Mouse (Mus musculus) adrenal gland, adult (tissue): Measurements from ENCODE around the gene Optn.

Experiments
- DNase-seq, 2 experiments: peaks; one replicate each; pipeline ENCODE4 v3.0.0; 2022 to 2023; ENCODE audit warnings: low spot score in 1 of 2; ENCODE audit not compliant: inconsistent age in 2 of 2

The Optn gene

DNA sequence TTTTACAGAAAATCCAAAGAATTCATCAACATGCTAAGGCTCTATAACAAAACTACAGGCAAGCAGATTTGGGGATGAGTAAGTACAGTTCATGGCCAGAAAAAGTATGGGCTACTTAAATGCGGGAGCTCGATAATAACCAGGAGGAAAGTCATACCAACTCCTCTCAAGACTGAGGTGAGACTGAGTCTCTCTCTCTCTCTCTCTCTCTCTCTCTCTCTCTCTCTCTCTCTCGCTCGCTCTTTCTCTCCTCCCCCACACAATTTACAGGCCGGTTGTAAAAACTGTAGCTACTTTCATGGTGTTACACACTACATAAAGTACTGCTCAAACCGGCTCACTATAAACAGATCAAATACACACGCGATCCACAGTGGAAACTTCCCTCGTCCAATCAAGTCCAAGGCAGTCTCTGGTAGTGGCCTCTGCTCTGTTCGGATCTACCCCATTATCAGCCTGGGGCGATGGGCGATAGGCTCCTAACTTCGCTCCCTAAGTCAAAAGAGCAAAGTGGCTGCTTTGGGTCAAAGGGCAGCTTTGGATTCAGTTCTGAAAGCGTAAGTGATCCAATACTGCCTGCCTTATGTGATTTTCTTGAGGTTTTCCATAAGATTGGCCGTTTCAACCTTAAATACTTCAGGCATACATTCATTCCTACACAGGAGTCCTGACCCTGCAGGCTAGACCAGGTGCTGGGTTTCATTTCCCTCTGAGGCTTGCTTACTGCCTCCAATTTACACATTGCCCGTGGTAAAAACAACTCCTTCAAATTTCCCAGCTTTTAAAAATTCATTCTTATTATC lies 1.2 kb downstream of the Optn start:
- DNase-seq: peak in 1 of 2 experiments; percentile 65

DNA sequence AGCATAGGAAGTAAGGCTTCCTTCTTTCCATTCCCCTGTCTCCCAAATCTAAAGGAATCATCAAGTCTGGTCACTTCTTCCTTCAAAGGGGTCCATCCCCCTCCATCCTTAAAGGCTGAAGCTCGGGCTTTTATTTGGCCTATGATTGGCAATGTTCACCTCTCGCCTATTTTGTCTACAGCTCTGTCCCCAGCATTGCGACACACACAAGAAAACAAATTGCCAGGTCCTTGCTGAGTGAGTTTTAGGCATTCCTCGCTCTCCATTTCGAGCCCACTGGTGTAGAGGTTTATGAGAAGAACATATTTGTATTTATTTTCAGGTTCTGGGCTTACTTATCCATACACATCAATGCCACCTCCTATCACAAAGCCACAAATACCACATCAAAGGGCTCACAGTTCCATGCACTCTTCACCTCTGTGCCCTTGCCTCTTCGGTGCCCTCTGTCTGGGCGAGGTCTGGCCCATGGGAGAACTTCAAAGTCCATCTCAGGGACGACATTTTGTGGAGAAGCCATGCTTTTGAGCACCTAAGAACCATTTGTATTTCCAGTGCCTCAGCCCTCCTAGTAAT lies 2.6 kb downstream of the Optn start:
- DNase-seq: peak; percentile 54 to 71

DNA sequence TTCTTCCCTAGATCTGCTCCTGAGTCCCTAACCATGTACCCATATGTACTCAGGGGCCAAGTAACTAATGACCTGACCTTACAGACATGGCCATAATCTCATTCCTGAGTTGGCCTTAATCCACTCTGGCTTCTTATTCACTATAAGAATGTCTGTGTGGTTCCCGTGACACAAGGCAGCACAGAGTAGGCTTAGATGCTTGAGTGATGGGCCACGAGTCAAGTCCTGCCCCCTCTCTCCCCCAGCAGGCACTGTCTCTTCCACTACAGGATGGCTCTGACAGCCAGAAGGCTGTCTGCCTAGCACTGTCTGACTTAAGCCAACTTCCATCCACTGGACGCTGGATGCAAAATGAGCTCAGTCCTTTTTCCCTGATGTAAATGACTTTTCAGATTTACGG lies 3.9 kb downstream of the Optn start:
- DNase-seq: no peak

DNA sequence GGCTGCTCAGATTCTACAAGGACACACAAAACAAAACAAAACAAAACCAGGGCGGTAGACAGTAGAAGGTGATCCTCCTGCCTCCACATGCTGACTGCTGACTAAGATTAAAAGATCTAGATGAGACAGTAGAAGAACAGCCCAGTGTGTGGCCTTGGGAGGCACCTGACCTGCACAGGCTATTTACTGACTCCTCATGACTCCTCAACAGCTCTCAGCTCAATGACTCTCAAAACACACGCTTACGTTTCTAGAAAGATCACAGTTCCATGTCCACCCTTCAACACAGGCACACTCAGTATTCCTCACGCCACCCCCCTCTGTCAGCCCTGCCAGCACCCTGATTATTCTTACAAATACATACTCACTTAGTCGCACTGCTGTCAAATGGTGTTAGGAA lies 5.4 kb downstream of the Optn start:
- peak; percentile 49 to 62 for DNase-seq

DNA sequence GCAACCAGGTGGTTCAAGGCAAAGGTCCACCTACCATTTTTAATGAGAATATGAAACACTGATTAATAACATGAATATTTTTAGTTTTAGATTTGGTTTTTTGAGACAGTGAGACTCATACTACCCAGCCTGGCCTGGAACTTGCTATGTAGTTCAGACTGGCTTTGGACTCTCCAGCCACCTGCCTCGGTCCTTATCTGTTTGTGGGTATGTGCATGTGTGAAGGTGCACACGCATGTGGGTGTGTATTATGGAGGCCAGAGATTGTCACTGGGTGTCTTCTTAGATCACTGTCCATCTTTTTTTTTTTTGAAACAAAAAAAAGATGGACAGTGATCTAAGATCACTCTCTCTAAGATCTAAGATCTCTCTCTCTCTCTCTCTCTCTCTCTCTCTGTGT lies 13.3 kb downstream of the Optn start:
- DNase-seq: no peak

DNA sequence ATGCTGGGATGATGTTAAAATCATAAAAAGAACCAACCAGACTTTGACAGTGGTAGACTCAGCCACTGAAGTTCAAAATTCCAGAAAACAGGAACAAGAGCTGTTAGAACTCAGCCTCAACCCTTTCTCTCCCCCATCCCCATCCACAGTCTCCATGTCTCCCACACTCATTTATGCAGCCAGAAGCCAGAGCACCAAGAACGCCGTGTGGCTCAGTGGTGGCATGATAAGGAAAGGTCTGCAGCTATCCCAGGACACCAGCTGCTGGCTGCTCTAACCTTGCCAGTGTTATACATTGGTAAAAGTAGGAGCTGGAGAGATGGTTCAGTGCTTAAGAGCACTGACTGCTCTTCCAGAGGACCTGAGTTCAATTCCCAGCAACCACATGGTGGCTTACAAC lies 16.8 kb downstream of the Optn start:
- no peak for DNase-seq

DNA sequence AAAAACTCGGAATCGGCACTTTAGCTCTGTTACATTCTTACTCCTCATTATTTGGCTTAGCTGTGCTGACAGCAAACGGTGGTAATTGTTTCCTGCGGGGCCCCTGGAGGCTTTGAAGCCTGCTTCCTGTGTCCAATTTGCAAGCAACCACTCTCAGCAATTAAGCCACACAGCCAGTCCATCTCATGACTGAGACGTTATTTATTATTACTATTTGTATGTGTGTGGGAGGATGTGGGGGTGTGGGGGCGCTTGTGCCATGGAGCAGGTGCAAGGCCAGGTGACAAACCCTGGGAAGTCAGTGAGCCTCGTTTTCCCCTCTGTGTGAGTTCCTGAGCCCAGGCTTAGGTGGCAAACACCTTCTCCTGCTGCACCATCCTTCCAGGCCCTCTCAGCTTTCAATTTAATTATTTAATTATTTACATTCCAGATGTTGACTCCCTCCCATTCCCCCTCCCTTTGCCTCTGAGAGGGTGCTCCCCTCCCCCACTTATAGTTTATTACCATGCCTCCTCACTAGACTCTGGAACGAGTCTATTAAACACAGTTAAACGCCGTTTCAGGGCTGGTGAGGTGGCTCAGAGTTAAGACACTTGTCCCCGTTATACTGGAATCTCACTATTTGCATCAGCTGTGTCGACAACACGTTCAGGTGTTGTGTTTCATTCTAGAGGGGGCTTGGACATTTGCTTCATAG lies 18.4 kb downstream of the Optn start:
- no peak for DNase-seq

DNA sequence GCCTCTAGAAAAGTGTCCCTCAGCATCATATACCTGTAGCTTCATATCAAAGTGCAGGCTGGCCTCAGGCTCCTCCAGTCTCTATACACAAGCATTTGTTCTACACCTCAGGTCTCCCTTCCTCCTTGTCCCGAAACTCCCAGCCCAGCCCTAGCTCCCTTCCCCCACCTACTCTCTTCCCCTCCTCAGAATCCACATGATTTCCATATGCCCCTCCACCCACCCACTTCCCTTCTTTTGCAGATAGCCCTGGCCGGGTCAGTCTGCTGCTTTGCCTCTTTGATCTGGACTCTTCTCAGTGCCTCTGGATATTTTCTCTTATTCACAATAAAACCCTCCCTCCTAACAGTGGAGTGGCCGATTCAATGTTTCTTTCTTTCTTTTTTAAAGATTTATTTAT lies 19.5 kb downstream of the Optn start:
- no peak for DNase-seq

DNA sequence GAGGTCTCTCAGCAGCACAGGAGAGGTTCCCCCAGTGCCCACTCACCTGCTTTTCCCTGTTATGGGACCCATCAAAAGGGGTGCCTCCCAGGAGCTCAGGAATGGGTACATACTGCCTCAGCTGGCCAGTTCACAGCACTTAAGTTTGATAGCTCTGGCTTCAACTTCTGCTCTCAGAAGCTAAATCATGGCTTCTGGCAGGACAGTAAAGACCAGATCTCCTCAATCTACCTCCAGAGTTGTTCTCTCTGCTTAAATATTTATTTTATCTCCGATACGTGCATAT lies 20.4 kb downstream of the Optn start:
- DNase-seq: no peak

DNA sequence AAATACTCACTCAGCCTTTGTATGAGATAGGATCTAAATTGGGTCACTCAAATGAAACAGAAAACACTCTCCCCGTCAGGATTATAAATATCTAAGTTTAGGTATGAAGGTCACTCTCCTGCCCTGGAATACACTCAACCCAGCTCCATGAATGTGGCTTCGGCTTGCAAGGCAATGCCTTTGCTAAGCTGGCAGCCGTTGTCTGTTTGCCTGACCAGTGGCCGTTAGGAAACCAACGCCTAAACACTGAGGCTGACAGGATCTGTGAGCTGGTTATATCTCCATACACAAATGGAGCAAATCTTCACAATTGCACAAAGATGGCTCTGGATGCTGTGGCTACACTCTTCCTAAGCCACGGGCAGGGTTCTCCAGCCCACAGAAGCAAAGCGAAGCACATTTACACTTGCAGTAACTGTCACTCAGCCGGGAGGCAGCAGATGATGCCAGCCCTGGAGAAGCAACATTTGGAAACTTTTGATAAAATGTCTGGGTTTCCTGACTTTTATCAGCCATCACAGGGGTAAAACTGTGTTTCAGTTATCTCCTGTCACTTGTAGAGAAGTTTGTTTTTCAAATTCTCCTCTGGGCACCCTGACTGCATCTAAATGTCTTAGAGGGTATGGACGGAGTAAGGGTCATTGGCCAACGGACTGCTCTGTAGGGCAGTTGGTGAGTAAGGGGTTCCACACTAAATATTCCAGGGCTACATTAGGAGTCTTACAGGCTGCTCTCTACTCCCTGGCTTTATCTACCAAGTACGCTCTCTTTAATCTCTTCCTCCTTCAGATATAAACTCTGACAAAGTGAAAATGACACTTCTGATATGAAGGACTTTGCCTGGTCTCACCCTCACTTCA lies 21.0 kb downstream of the Optn start:
- DNase-seq: peak; percentile 50 to 74

DNA sequence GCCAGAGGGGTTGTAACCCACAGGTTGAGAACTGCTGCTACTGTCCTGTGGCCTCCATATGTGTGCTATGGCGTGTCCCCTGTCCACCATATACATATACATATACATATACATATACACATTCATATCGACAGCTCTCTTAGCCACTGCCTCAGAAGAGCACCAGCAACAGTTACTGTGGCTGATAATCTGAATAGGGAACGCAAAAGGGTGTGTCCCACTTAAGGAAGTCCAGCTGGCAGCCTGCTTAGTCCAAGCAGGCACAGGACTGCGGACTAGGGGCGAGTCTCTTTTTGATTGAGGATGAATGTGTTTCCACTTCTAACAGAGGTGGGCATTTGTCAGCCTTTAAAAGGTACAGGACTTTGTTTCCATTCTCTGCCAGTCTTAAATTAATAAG lies 22.0 kb downstream of the Optn start:
- no peak for DNase-seq

DNA sequence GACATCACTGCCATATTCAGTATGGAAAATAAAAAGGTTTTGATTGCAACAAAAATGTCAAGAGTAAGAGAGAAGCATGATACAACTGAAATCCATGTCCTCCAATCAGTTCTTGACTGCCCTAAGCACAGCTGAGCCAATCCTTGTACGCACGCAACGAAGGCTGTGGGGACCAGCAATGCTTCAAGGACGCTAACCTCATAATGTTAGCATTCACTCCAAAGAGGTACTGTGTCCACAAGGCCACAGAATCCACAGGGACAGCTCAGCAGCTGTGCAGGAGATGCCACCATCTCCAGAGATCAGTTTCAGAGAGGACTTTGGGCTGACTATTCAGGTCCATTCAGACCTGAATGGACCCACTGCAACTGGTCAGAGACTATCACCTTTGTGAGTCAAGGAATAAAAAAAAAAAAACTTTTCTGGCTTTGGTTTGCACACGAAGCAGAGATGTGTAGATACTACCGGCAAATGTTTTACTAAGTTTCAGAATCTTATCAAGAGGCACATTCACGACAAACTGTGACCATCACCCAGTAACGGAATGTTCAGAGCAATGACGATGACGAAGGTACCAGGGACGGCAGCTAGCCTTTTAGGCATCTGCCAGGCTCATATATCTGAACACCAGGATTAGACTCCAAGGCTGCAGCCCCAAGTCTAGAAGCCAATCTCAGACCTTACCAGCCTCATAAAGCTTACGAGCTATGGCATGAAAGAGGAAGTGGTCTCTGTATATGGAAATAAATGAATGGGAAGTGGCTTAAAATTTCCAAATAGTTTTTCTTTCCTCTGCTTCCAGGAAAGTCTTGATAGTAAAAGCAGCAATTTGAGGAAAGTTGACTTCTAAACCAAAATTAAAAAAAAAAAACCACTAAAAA lies 23.3 kb downstream of the Optn start:
- peak; percentile 80 to 85 for DNase-seq

DNA sequence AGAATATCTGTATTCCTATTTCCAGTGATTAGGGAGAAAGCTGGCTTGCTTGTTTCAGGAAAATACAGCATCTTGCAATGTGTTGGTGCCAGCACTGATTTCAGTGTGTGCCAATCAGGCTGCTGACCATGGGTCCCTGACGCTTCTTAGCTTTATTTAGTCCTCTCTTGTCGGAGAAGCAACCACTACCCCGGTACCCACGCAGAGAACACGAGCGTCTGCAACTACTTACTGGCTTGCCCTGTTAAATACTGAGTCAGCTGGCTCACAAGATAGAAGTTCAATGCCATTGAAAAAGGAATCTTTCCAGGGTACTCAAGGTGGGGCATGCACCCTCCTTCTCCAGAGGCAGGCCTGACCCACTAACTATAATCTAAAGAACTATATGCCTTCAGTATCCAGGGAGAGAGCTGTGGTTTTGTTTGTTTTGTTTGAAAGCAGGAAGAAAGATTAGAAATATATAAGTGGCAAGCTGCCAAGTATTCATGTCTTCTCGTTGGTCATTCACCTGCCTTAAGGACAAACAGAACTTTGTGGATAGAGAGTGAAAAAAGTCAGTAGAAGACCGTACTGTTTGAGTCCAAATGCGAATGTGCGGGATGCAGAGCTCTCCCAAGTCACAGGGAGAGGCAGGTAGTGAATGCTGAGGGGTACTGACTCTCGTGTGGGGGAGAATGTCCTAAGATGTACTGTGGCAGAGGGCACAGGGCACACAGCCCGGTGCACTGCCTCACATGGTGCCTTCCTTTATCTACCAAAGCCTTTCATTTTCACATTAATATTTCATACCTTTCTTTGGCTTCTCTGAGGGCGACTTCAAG lies 24.3 kb downstream of the Optn start:
- DNase-seq: peak; percentile 42 to 78

DNA sequence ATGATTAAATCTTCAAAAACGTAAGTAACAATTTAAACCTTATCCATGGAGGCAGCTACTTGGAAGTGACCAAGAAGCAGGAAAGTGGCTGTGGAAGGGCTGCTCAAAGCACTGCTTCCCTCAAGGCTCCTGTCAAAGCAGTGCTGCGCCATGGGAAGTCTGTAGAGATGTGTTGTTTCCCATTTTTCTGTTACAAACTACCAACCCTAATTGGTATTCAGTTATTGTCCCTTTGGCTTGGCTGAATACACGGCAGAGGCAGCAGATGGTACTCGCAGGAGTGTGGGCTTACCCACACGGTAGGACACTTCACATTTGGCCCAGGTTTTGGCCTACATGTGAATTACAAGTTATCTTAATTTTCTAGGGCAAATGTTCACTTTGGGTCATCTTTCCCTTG lies 25.5 kb downstream of the Optn start:
- DNase-seq: no peak

DNA sequence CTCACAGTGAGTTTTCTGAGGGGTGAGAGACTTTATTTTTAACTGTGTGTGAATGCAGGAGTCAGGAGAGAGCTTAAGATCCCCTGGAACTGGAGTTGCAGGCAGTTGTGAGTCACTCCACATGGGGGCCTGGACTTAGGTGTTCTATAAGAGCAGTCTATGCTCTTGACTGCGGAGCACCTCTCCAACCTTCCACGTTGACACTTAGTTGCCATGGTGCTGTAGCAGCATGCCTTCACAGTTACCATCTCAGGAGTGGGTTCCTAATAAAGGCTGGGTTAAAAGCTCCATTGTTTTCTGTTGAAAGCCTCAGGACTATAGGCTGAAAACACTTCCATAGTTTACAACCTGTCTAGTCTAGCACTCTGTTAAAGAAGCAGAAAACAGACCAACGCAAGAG lies 26.5 kb downstream of the Optn start:
- no peak for DNase-seq

DNA sequence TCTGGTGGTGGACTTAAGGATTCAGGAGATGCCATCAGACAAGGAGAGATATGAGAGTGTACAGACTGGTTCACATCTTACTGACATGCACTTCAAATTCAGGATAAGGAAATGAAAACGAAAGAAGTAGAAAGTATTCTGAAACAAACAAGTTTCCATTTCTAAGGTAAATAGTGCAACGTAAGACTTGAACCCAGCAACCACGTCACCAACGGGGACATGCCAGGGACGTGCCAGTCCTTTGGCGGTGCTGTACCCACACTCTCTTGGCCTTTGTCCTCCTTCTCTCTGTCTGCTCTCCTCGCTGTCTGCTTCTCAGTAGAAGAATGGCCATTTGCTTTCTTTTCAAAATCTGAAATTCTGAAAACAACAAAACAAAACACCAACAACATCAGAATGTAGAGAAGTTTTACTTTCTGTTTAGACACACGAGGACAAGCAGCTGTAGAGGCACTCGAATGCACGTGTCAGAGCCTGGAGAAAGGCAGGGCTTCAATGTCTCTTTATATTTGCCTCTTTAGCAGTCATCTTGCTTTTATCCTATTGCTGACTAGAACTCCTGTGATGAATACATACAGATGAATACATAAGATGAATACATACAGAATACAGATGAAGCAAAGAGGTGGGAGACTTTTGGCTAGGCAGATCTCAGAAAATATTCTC lies 27.3 kb downstream of the Optn start:
- DNase-seq: peak in 1 of 2 experiments; percentile 50

DNA sequence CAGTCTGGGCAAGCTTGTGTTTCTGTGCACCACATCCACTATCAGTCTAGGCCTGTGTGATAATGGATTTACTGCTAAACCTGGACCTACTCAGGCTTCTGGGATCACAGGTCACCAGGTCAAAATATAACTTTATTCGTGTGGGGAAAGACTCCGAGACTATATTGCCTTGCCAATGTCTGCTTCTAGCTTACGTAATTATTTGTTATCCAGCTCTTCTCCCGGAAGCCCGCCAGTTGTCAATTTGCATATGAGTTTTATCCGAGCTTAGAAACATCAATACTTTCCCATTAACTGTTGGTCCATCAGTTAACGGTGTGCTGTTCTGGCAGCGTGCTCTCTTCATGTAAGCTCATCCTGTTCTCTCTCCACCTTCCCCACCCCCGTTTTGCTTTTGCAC lies 28.6 kb downstream of the Optn start:
- DNase-seq: no peak

DNA sequence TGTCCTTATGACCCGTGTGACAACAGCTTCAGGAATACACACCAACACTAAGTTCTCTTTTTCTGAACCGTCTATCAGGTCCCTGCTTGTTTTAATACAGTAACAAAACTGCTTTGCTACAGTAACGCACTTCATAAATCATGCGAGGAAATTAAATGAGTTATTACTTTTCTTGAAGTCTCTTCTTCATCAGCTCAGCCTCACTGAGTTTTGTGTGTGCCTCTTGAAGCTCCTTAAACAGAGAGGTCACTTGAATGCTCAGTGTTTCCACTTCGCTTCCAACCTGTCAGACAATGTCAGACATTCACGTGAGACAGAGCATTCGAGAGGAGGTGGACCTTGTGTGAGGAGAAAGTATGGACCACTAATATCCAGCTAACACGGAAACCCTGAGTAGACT lies 29.1 kb downstream of the Optn start:
- DNase-seq: no peak
